Mouse (Mus musculus) cerebellum, adult 18-20 months (tissue): ENCODE measurements around the gene Slc38a6.

ENCODE experiments used
- DNase-seq, 2 experiments: peaks; one replicate each; pipeline ENCODE4 v3.0.0; 2021

Slc38a6 gene

GRCm38 (mm10) chr12:73357736-73358135 is 71.2 kb downstream of the Slc38a6 start:
- DNase-seq, result no peak

GRCm38 (mm10) chr12:73358640-73359039 is 72.1 kb downstream of the Slc38a6 start:
- DNase-seq, result no peak

GRCm38 (mm10) chr12:73359520-73359919 is 72.9 kb downstream of the Slc38a6 start:
- no peak for DNase-seq

- DNase-seq, result no peak
Observed at GRCm38 (mm10) chr12:73361201-73361600, 74.6 kb downstream of the Slc38a6 start.

- DNase-seq, result no peak
Observed at GRCm38 (mm10) chr12:73363401-73363800, 76.8 kb downstream of the Slc38a6 start.

- DNase-seq, result no peak
Observed at GRCm38 (mm10) chr12:73363956-73364355, 77.4 kb downstream of the Slc38a6 start.

GRCm38 (mm10) chr12:73366581-73366980 is 80.0 kb downstream of the Slc38a6 start:
- no peak for DNase-seq

- no peak for DNase-seq
Observed at GRCm38 (mm10) chr12:73367460-73368079, 81.0 kb downstream of the Slc38a6 start.

- no peak for DNase-seq
Observed at GRCm38 (mm10) chr12:73368868-73369608, 82.5 kb downstream of the Slc38a6 start.

GRCm38 (mm10) chr12:73370367-73370944 is 83.9 kb downstream of the Slc38a6 start:
- DNase-seq, result no peak

GRCm38 (mm10) chr12:73371132-73371531 is 84.6 kb downstream of the Slc38a6 start:
- peak; percentile 59 to 64 for DNase-seq

- no peak for DNase-seq
Observed at GRCm38 (mm10) chr12:73378026-73378425, 91.4 kb downstream of the Slc38a6 start.

GRCm38 (mm10) chr12:73378724-73379355 is 92.3 kb downstream of the Slc38a6 start:
- no peak for DNase-seq

GRCm38 (mm10) chr12:73380686-73381360 is 94.2 kb downstream of the Slc38a6 start:
- no peak for DNase-seq

- DNase-seq, result no peak
Observed at GRCm38 (mm10) chr12:73381452-73381851, 94.9 kb downstream of the Slc38a6 start.

- DNase-seq, result no peak
Observed at GRCm38 (mm10) chr12:73382290-73383178, 96.0 kb downstream of the Slc38a6 start.

- DNase-seq, result no peak
Observed at GRCm38 (mm10) chr12:73383179-73383510, 96.6 kb downstream of the Slc38a6 start.

GRCm38 (mm10) chr12:73383861-73384260 is 97.3 kb downstream of the Slc38a6 start:
- no peak for DNase-seq

- DNase-seq, result no peak
Observed at GRCm38 (mm10) chr12:73384747-73385146, 98.2 kb downstream of the Slc38a6 start.

GRCm38 (mm10) chr12:73392507-73392906 is 105.9 kb downstream of the Slc38a6 start:
- no peak for DNase-seq

GRCm38 (mm10) chr12:73393018-73393417 is 106.4 kb downstream of the Slc38a6 start:
- DNase-seq, result no peak

GRCm38 (mm10) chr12:73393881-73394291 is 107.3 kb downstream of the Slc38a6 start:
- no peak for DNase-seq
